Mouse (Mus musculus) thymus, postnatal 0 days (tissue): ENCODE measurements around the gene Rassf5. TPM values are rescaled to one million over a fixed set of nuclear protein-coding genes. Genes with fewer than 3 reads are reported as not detected.
"Not testable (repeated sequence)": the region's sequence is repeated elsewhere in the genome, so short reads cannot be mapped to it uniquely, and the experiment has no call there.

ENCODE experiments used
- DNase-seq: peaks from one replicate; pipeline ENCODE4 v3.0.0-alpha.2; 2015; ENCODE audit warnings: low spot score
- polyA plus RNA-seq: library from polyadenylated mRNA; unstranded; fragments of >200 nt; fragmentation: Nextera tagmentation; extraction: Ambion mirVana; gene quantifications from 2 replicates; pipeline ENCODE4 v1.2.1, GENCODE M21; 2015

Gene Rassf5
- polyA plus RNA-seq, 1 experiment from 2014 or later, result 137 TPM

DNA sequence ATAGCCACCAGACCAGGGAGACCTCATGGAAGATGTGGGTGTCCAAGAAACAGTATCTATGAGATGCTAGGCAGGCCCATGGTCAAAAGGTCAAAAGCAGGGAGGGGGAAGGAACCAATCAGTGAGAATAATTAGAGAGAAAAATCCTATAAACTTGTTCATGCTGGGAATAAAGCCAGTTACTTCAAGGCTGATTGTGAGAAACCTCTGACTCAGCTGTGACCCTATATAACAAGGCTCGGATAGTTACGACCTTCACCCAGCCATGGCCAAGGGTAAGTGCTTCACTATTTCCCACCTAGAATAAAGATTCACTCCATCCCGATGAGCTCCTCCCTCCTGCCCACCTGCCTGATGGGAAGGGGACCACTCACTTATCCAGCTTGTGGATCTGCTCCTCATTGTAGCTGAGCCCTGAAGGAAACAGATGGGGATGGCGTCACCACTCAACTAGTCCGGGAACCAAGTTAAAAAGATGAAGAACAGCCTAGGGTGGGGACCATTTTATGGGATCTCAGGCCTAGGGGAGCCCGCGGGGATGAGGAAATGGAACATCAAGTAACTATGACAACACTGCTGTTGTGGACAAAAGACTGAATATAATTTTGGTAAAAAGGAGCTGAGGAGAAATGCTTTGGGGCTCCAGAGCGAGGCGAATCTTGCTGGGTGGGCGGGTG lies 14.7 kb upstream of the Rassf5 start:
- DNase-seq, result no peak

DNA sequence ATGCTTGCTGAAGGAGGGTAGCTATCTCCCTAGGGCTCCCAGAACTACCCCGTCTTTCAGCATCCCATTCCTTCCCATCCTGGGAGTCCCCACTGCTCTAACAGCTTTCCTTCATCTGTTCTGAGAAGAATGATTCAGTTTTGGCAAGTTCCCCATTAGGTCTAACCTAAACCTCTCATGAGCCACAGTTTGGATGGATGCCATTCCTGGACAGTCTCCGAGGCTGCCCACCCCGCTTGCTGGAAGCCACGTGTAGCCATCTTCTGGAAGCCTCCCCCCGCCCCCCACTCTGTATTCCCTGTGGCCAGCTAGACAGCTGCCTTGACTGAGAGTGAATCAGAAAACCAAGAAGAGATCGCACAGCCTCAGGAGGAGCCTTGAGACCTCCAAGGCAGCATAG lies 12.2 kb upstream of the Rassf5 start:
- DNase-seq, result no peak

GRCm38 (mm10) chr1:131252516-131253250 lies 7.6 kb upstream of the Rassf5 start:
- not testable (repeated sequence) for DNase-seq

GRCm38 (mm10) chr1:131246433-131247395 lies 1.7 kb upstream of the Rassf5 start:
- peak; percentile 38 for DNase-seq

GRCm38 (mm10) chr1:131245926-131246325 lies 868 bp upstream of the Rassf5 start:
- DNase-seq, result peak; percentile 43

- DNase-seq, result no peak
Measured at GRCm38 (mm10) chr1:131244536-131245088, 446 bp downstream of the Rassf5 start.

GRCm38 (mm10) chr1:131242956-131243355 lies 2.1 kb downstream of the Rassf5 start:
- no peak for DNase-seq

GRCm38 (mm10) chr1:131239576-131240193 lies 5.4 kb downstream of the Rassf5 start:
- DNase-seq, result no peak

DNA sequence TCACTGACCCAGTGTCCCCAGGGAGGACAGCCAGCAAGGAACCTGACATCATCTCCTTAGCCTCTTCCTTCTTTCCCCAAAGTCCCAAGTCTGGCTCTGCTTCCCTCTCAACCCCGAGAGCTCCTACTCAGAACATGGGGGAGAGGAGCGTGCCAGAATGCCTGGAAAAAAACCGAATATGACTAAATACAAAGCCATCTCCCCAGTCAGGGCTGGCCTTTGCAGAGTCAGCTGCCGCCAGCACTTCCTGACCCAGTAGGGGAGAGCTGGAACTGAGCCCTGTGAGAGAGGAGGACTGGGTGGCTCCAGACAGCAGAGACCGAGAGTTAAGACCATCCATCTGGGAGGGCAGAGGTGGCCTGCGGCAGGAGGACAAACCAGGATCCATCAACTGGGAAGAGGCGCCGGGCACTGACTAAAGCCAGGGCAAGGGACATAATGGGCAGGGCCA lies 6.1 kb downstream of the Rassf5 start:
- DNase-seq, result no peak

GRCm38 (mm10) chr1:131236077-131236476 lies 9.0 kb downstream of the Rassf5 start:
- no peak for DNase-seq

DNA sequence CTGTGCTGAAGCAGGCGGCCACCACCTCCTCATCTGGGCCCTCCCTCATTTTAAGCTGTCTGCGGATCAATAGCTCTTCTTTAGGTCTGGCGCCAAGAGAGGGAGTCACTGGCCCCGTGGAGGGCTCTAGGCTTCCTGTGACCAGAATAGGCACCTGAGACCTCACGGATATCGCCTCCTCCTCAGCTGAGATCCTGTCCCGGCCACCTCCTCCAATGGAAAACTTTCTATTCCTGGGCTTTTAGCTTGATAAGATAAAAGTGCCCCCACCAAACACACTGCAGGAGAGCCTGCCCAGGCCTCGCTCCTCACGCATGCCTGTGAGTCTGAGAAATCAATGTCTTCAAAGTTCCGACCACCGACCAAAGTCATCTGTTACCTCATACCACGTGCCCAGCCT lies 11.5 kb downstream of the Rassf5 start:
- DNase-seq, result no peak

GRCm38 (mm10) chr1:131228659-131229058 lies 16.4 kb downstream of the Rassf5 start:
- DNase-seq, result no peak

GRCm38 (mm10) chr1:131228225-131228624 lies 16.8 kb downstream of the Rassf5 start:
- DNase-seq, result no peak

- DNase-seq, result no peak
Measured at GRCm38 (mm10) chr1:131224848-131225471, 20.1 kb downstream of the Rassf5 start.

GRCm38 (mm10) chr1:131223345-131223744 lies 21.7 kb downstream of the Rassf5 start:
- DNase-seq, result no peak

- DNase-seq, result no peak
Measured at GRCm38 (mm10) chr1:131221822-131222590, 23.1 kb downstream of the Rassf5 start.

GRCm38 (mm10) chr1:131218933-131219332 lies 26.1 kb downstream of the Rassf5 start:
- DNase-seq, result no peak

DNA sequence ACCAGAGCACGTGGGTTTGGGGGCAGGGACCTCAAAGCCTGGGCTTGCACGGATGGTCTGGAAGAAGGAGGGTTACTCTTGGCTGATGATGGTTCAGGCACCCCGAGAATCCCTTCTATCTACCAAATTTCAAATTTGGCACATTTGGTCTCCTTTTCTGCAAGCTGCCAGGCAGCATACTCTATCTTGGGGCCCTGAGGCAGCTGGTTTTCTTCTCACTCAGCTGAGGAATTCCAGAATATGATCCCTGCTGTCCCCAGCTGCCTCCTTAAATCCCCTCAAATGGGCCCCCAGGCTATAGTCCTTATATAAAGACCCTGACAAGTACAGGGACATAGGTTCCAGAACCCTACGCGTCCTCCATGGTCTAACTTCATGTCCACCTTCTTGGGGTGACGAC lies 31.7 kb downstream of the Rassf5 start:
- DNase-seq, result no peak

DNA sequence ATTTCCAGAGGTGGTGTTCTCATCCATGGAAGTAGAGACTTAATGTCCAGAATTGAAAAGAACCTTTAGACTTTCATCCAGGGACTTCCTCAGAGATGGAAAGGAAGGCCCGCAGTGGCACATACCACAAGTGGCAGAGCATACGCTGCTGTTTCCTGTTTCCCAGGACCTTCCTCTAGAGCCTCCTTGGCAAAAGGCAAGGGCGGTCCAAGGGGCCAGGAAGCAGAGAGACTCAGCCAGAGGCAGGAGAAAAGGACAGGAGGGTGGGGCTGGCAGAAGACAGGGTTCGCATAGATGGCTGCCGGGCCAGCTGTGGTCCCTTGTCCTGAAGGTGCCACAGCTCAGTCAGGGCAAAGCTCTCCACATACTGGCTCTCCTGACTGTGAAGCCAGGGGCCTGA lies 32.1 kb downstream of the Rassf5 start:
- no peak for DNase-seq

DNA sequence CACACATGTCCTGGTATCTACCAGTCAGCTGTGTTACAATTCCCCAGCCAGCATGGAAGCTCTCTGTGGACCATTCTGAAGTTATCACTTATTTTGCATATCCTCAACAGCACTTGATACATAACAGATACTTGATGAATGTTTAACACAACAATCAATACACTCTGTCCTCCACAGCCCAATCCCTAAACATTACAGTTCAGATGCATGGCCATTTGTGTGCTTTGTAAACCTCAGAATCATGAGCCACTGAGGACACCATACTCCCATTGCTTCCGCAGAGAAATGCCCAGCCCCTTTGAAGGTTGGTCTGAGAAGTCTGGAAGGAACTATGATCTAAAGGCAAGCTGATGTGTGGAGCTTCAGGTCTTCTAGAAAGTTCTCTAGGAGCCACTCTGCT lies 33.4 kb downstream of the Rassf5 start:
- DNase-seq, result no peak
